Mouse (Mus musculus): ENCODE measurements around the gene Cdc42bpg. TPM values are rescaled to one million over a fixed set of nuclear protein-coding genes. Genes with fewer than 3 reads are reported as not detected.

Gene Cdc42bpg
- total and polyA plus RNA-seq, 3 experiments, result 0.79 to 4.2 (median 2.3) TPM

DNA sequence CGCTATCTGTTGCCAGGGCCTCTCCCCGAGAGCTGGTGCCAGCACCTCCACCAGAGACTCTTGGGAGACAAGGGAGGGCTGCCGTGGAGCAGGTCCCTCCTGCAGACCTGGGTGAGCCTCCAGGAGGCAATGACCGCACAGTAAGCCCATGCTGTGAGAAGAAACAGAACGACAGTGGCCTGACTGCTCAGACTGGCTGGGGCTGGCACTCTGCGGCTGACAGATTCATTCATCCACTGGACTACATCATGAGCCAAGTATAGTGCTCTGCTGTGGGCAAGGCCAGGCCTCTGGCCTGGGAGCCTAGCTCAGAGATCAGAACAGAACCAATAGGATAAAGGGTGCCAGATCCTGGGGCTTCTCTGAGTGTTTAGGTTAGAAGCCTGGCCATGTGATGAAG, 2.4 kb upstream of the Cdc42bpg start:
- peaks cover 41 to 69% of the 10 kb centered on the region in 2 experiments for H3K4me1 ChIP-seq (ENCODE audit: control insufficient read depth in 1 of 2, insufficient read depth in 2 of 2)
- DNase-seq (ENCODE audit: extremely low read depth), result no peak
- peaks cover 6% of the 10 kb centered on the region; the same call in 1 of the 2 replicates for H3K79me2 ChIP-seq (replicated peaks; ENCODE audit: control insufficient read depth, extremely low read depth, insufficient read depth, poor library complexity, severe bottlenecking)
- no peak overlapping the region for H3K4me2 ChIP-seq (ENCODE audit: insufficient read depth, low read depth, poor library complexity, severe bottlenecking)
- H3K9me3 ChIP-seq (replicated peaks; ENCODE audit: low read length), result no peaks in the 10 kb centered on the region
- in situ Hi-C loops (cut with MboI; ENCODE audit: low pct_ligation_motif_present, low pct_unique_long_range_greater_than_20kb, low sequenced_read_pairs) (loop anchor here (25.0 kb wide), 1 partner anchor 142 kb away; no protein-coding TSS in a partner anchor), dilution Hi-C loops (cut with MboI; ENCODE audit: extremely low pct_ligation_motif_present, extremely low pct_unique_long_range_greater_than_20kb, low sequenced_read_pairs) (no loop called here)
- H3K27ac ChIP-seq (ENCODE audit: insufficient read depth, low read depth), result peak overlapping the region; percentile 72
- TF ChIP-seq BHLHE40 (IDR thresholded peaks at IDR 0.05; ENCODE audit: low read depth, low read length) (no peak), UBTF (IDR thresholded peaks at IDR 0.05; ENCODE audit: low read depth, low read length) (no peak), POLR2AphosphoS2 (IDR thresholded peaks at IDR 0.05; ENCODE audit: low read depth, low read length) (no peak), ZC3H11A (IDR thresholded peaks at IDR 0.05; ENCODE audit: low read depth, low read length) (no peak), MAX (IDR thresholded peaks at IDR 0.05; ENCODE audit: low read length) (no peak), EP300 (IDR thresholded peaks at IDR 0.05; ENCODE audit: low read length) (no peak), CHD2 (IDR thresholded peaks at IDR 0.05; ENCODE audit: low read length) (no peak), JUN (IDR thresholded peaks at IDR 0.05; ENCODE audit: insufficient read depth, low read depth, low read length) (no peak), HCFC1 (IDR thresholded peaks at IDR 0.05; ENCODE audit: low read depth, low read length) (no peak), MYC (IDR thresholded peaks at IDR 0.05; ENCODE audit: low read depth, low read length) (no peak), RCOR1 (conservative IDR thresholded peaks at IDR 0.05; ENCODE audit: low read depth, low read length) (no peak), NRF1 (IDR thresholded peaks at IDR 0.05; ENCODE audit: low read depth, low read length) (no peak), USF2 (conservative IDR thresholded peaks at IDR 0.05; ENCODE audit: low read depth, low read length) (no peak), JUND (conservative IDR thresholded peaks at IDR 0.05; ENCODE audit: low read depth, low read length) (no peak), CHD1 (IDR thresholded peaks at IDR 0.05; ENCODE audit: low read depth, low read length) (no peak), ELF1 (IDR thresholded peaks at IDR 0.05; ENCODE audit: low read depth, low read length) (no peak), GABPA (IDR thresholded peaks at IDR 0.05; ENCODE audit: insufficient replicate concordance, low read depth, low read length) (no peak), TBP (conservative IDR thresholded peaks at IDR 0.05; ENCODE audit: low read depth, low read length) (no peak), CTCF (conservative IDR thresholded peaks at IDR 0.05 in 1 of 2, IDR thresholded peaks at IDR 0.05 in 1 of 2; ENCODE audit: low read depth in 2 of 2, low read length in 2 of 2) (no peak), SMC3 (IDR thresholded peaks at IDR 0.05; ENCODE audit: low read depth, low read length) (no peak)
- no peaks in the 10 kb centered on the region for H3K27me3 ChIP-seq (replicated peaks)
- no peak overlapping the region for H3K9ac ChIP-seq (ENCODE audit: insufficient read depth, low read depth)
- H3K4me3 ChIP-seq (replicated peaks in 1 of 3; ENCODE audit: low read depth in 2 of 3, low read length in 2 of 3, poor library complexity in 1 of 3), result no peak overlapping the region
- peaks cover 17 to 30% of the 10 kb centered on the region in 2 experiments for H3K36me3 ChIP-seq (replicated peaks in 1 of 2; ENCODE audit: control insufficient read depth in 1 of 2, insufficient read depth in 1 of 2, low read length in 1 of 2)

DNA sequence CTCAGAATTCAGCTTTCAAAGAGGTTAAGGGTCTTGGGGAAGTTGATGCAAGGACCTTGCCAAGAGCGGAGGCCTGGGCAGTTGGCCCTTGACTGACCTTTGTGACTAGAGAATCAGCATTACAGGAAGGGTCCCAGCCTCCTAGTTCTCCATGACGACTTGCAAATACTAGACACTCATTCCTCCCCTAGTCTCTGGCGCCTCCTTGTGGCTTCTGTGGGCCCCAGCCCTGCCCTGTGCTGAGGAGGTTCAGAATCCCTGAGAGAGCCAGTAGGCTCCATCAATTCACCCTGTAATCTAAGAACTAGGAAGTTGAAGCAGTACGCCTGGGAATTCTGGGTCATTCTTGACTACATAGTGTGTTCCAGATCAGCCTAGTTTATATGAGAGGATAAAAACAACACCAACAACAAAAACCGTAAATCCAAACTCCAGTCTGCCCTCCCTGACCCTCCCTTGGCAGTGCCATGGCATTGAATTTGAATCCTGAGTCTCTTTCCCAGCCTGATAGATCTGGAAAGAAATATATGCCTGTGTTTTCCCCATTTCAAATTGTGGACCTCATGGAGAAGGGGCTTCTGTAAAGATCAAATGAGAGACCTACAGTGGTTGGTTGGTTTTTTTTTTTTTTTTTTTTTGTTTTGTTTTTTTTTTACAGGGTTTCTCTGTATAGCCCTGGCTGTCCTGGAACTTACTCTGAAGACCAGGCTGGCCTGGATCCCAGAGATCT, 1.3 kb upstream of the Cdc42bpg start:
- no peak overlapping the region; the same call in 1 of the 2 replicates for H3K9ac ChIP-seq (ENCODE audit: insufficient read depth, low read depth)
- in situ Hi-C loops (cut with MboI; ENCODE audit: low pct_ligation_motif_present, low pct_unique_long_range_greater_than_20kb, low sequenced_read_pairs), result loop anchor here (5.0 to 25.0 kb wide), 2 partner anchors 43 to 143 kb away; no protein-coding TSS in a partner anchor
- peak overlapping the region; percentile 72 for H3K27ac ChIP-seq (ENCODE audit: insufficient read depth, low read depth)
- H3K79me2 ChIP-seq (replicated peaks; ENCODE audit: control insufficient read depth, extremely low read depth, insufficient read depth, poor library complexity, severe bottlenecking), result 0 out of 2 replicates have a peak, but pooled peaks cover 3% of the 10 kb centered on the region
- H3K4me3 ChIP-seq (replicated peaks in 1 of 3; ENCODE audit: low read depth in 2 of 3, low read length in 2 of 3, poor library complexity in 1 of 3), result no peak overlapping the region
- H3K4me1 ChIP-seq (ENCODE audit: control insufficient read depth in 1 of 2, insufficient read depth in 2 of 2), result peaks cover 33 to 58% of the 10 kb centered on the region in 2 experiments
- DNase-seq (ENCODE audit: extremely low read depth), result peak; percentile 90
- dilution Hi-C loops (cut with MboI; ENCODE audit: extremely low pct_ligation_motif_present, extremely low pct_unique_long_range_greater_than_20kb, low sequenced_read_pairs), result no loop called here
- no peak overlapping the region for H3K4me2 ChIP-seq (ENCODE audit: insufficient read depth, low read depth, poor library complexity, severe bottlenecking)
- no peaks in the 10 kb centered on the region for H3K27me3 ChIP-seq (replicated peaks)
- peaks cover 10 to 20% of the 10 kb centered on the region in 2 experiments for H3K36me3 ChIP-seq (replicated peaks in 1 of 2; ENCODE audit: control insufficient read depth in 1 of 2, insufficient read depth in 1 of 2, low read length in 1 of 2)
- H3K9me3 ChIP-seq (replicated peaks; ENCODE audit: low read length), result no peaks in the 10 kb centered on the region
- TF ChIP-seq JUN (IDR thresholded peaks at IDR 0.05; ENCODE audit: insufficient read depth, low read depth, low read length) (no peak), RCOR1 (conservative IDR thresholded peaks at IDR 0.05; ENCODE audit: low read depth, low read length) (no peak), NELFE (IDR thresholded peaks at IDR 0.05; ENCODE audit: low read depth, low read length) (peak; percentile 55; the same call in 1 of the 2 replicates), E2F4 (IDR thresholded peaks at IDR 0.05; ENCODE audit: insufficient replicate concordance, low read depth, low read length) (no peak), RAD21 (IDR thresholded peaks at IDR 0.05; ENCODE audit: low read depth, low read length) (peak; percentile 100), IRF4 (IDR thresholded peaks at IDR 0.05; ENCODE audit: low read depth, low read length) (peak; percentile 78; the same call in 1 of the 2 replicates), MAZ (IDR thresholded peaks at IDR 0.05; ENCODE audit: low read depth, low read length) (no peak), NRF1 (IDR thresholded peaks at IDR 0.05; ENCODE audit: low read depth, low read length) (0 out of 2 replicates have a peak, but pooled peaks have one; percentile 40), TCF12 (IDR thresholded peaks at IDR 0.05; ENCODE audit: low read depth, low read length) (peak; percentile 40; the same call in 1 of the 2 replicates), ETS1 (conservative IDR thresholded peaks at IDR 0.05; ENCODE audit: low read depth, low read length) (0 out of 2 replicates have a peak, but pooled peaks have one; percentile 16), ZKSCAN1 (IDR thresholded peaks at IDR 0.05; ENCODE audit: borderline replicate concordance, low read depth, low read length) (no peak), SIN3A (IDR thresholded peaks at IDR 0.05; ENCODE audit: low read length) (peak; percentile 54), CTCF (conservative IDR thresholded peaks at IDR 0.05 in 1 of 2, IDR thresholded peaks at IDR 0.05 in 1 of 2; ENCODE audit: low read depth in 2 of 2, low read length in 2 of 2) (peak; percentile 94 to 99), MAFK (IDR thresholded peaks at IDR 0.05; ENCODE audit: insufficient replicate concordance, low read length) (no peak), ELF1 (IDR thresholded peaks at IDR 0.05; ENCODE audit: low read depth, low read length) (peak; percentile 55), BHLHE40 (IDR thresholded peaks at IDR 0.05; ENCODE audit: low read depth, low read length) (no peak)
